Mouse (Mus musculus): ENCODE data around the gene Dnhd1. TPM values are rescaled to one million over a fixed set of nuclear protein-coding genes. Genes with fewer than 3 reads are reported as not detected.

The Dnhd1 gene
- under 1 TPM; 0.43 to 0.62 TPM for total RNA-seq (2021)
- long read RNA-seq, experiment 1, result 0 reads
- long read RNA-seq, experiment 2, result 0 reads

DNA sequence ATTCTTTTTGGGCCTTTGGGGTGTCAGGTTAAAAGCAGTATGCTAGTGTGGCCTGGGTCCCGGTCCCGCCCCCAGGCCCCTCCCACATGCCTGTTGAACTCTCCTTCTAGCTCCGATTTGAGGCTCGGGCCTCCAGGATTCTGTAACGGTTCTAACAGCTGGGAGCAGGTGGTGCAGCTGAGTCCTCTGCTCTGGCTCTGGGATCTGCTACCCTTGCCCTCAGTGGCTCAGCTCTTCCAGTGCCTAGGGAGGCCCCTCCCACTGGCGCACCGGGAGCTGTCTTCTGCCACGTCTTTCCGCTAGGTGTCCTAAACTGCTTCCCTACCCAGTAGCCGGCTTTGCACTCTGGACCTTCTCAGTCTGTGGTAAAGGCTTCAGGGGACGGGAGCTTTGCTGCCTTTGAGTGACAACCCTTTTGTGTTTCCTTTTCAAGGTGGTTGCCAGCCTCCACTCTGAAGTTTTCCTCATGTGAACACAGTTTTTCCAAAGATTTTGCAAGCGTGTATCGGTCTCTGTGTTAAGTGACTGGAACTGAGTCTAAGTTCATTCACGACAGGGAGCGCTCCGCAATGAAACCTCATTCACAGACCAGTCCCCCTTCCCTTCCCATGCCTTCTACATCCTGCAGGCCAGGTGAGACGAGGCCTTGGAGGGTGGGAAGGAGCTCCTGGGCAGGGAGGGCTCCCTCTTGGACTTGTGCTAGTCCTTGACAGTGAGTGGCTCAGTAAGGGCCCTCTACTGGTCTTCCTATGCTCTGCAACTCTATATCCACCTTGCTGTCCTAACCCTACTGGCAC lies at the start of gene Dnhd1:
Dnhd1 (plus strand) TSS at position 189 of the 797 bp plus-strand sequence.
- DNase-seq, result peak; percentile 62 to 69
- intact Hi-C loops (cut with DNase I), result loop anchor here (10.0 kb wide), 1 partner anchor 164 kb away; the partner anchor contains the start of gene Mrpl17

DNA sequence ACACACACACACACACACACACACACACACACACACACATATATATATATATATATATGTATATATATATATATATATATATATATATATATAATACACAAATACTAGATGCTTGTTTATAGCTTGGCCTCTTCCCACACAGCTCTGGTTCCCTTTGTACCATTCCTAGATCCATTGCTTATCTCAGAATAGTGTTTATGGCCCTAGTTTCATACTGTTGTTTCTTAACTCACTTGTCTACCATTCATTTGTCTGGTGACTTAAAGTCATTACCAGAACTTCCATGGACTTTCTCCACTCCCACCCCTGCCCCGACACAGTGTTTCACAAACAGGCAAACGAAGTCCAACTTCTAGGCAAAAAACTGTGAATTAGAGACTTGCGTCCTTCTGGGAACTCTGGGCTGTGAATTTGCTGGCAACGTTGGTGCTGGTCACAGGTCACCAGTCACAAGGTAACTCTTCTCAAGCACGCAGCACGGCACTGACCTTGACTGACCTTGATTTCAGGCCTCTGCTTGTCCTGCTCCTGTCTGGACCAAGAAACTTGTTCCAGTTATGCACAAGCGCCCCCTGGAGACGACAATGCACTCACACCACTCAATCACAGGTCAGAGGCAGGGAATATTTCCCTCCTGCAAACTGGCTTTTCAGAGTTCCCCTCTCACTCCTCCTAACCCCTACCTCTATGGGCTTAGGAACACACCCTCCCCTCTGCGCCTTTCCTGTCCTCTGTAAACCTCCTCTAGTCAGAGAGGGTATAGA lies 47.6 kb upstream of the Dnhd1 start:
- DNase-seq, result peak; percentile 43 to 57
- intact Hi-C loops (cut with DNase I), result loop anchor here (5.0 kb wide), 1 partner anchor 66 kb away; no protein-coding TSS in a partner anchor

DNA sequence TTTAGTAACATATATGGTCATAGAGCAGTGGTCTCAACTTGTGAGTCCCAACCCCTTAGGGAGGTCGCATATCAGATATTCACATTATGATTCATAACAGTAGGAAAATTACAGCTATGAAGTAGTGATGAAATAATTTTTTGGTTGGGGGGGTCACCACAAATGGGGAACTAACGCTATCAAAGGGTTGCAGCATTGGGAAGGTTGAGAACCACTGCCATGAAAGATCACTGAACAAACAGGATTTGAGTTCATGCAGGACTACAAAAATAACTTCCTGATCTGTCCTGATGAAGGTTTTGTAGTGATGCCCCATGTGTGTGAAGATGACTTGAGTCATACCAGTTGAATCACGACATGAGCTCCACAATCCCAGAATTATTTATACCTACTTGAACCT lies 42.2 kb upstream of the Dnhd1 start:
- DNase-seq, result no peak
- intact Hi-C loops (cut with DNase I), result no loop called here

DNA sequence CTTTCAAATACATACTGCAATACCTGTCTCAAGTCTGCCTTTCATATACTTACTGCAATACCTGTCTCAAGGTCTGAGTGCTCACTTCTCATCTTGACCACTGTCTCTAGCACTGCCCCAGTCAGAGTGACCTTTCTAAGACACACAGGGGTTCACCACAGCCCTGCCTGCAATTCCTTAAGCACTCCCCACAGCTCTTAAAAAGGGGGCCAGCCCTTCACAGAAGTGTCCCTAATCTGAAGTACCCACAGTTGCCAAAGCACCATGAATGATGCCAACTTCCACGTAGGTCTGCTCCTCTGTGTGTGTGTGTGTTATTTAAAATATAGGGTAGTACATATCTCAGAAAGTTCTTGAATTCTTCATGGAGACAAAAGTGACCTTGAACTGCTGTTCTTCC lies 38.9 kb upstream of the Dnhd1 start:
- intact Hi-C loops (cut with DNase I), result no loop called here
- no peak for DNase-seq

DNA sequence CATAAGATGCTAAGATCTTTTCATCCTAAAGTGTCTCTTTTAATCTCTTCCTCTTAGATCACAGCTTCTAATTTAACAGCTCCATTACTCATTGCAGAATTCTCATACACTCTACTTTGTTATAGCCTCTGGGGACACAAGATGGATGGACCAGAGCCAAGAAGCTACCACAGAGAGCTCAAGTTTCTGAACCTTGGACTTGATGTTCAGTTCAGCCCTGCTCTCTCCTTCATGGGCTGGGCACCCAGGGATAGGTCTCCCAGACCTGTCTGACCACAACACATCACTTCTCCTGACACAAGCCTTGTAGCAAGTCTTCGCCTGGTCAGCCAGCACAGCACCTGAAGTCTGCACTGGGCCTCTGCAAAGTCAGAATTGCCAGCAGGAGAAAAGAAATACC lies 36.2 kb upstream of the Dnhd1 start:
- intact Hi-C loops (cut with DNase I), result no loop called here
- DNase-seq, result no peak

- intact Hi-C loops (cut with DNase I), result no loop called here
- DNase-seq, result no peak
Observed at GRCm38 (mm10) chr7:105615720-105616119, 34.9 kb upstream of the Dnhd1 start.

GRCm38 (mm10) chr7:105616561-105616960 lies 34.1 kb upstream of the Dnhd1 start:
- intact Hi-C loops (cut with DNase I), result no loop called here
- no peak for DNase-seq

GRCm38 (mm10) chr7:105617810-105618209 lies 32.8 kb upstream of the Dnhd1 start:
- no peak for DNase-seq
- intact Hi-C loops (cut with DNase I), result no loop called here

GRCm38 (mm10) chr7:105619701-105620100 lies 30.9 kb upstream of the Dnhd1 start:
- intact Hi-C loops (cut with DNase I), result no loop called here
- no peak for DNase-seq

DNA sequence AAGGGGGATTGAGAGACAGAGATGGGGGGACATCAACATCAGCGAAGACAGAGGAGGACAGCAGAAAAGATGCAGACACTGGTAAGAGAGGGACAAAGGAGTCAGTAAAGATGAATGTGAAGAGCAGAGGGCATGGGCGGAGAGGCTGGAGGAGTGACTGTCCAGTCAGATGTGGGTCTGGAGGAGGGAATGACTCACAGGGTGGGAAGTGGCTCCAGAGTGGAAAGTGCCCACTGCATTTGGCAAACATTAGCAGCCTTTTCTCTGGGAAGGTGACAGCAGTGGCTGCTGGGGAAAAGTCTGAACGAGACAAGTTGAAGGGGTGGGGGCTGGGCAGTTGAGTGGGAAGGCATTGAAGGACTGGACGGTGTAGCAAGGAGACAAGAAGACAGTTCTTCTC lies 29.6 kb upstream of the Dnhd1 start:
- intact Hi-C loops (cut with DNase I), result no loop called here
- DNase-seq, result no peak

DNA sequence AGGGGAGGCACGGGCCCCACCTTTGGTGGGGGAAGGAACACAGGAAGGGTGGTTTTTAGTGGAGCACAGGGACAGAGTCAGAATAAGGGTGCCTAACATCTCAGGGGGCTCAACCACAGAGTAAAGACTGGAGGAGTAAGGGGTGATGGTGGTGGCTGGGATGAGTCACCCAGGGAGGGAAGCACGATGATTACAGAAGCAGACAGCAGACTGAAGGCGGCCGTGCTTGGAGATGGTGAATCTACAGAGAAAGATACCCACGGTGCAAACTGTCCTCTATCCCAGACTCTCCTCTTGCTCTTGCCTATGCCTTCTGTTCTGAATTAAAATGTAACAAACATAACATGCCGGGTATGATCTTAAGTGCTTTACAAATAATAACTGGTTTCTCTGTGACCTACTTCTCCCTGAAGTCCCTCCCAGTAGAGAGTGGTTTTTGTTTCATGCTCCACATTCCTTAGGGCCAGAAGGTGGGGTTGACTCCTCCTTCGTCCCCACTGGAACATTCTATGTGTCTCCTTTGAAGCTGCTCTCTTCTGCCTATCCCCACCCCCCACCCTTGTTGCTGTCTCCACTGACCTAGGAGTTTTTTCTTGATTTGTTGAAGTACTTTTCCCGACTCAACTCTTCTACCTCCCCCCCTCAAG lies 28.9 kb upstream of the Dnhd1 start:
- intact Hi-C loops (cut with DNase I), result no loop called here
- DNase-seq, result no peak

GRCm38 (mm10) chr7:105625397-105625796 lies 25.2 kb upstream of the Dnhd1 start:
- DNase-seq, result no peak
- intact Hi-C loops (cut with DNase I), result no loop called here

DNA sequence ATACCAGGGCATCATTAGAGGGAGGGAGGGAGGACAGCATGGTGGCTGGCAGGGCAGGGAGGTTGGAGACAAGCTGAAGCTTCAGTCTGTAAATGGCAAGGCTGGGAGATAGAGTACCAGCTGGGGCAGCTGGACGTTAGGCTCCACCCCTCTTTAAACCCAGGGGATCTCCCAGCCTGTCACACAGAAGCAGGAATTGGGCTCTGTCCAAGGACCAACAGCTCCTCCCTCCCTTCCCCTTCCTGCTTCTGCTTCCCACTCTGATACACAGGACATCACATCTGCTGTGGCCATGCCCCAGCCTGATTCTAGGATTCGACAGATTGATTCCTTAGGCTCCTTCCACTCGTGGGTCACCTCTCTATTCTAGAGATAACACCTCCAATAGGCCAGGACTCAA lies 22.0 kb upstream of the Dnhd1 start:
- peak in 1 of 2 experiments; percentile 44 for DNase-seq
- intact Hi-C loops (cut with DNase I), result no loop called here

DNA sequence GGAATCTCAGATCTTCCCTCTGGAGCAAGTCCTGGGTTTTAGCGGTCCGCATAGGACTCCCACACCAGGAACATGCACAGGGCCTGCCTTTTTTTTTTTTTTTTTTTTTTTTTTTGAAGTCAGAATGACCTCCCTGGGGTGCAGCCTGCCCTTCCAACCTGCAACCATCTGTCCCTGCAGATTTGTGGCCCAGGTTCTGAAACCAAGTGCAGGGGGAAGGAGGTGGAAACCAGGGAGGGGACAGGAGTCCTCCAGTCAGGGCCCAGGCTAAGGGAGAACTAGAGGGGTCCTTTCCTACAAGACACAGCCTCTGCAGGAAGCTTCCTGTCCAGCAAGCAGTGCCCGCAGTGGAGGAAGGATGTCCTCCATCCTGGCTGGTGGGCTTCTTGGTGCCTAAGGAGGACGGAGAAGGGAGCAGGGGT lies 18.1 kb upstream of the Dnhd1 start:
- intact Hi-C loops (cut with DNase I), result loop anchor here (10.0 kb wide), 1 partner anchor 228 kb away; the partner anchor contains the start of genes Cnga4 and Fam160a2
- no peak for DNase-seq

DNA sequence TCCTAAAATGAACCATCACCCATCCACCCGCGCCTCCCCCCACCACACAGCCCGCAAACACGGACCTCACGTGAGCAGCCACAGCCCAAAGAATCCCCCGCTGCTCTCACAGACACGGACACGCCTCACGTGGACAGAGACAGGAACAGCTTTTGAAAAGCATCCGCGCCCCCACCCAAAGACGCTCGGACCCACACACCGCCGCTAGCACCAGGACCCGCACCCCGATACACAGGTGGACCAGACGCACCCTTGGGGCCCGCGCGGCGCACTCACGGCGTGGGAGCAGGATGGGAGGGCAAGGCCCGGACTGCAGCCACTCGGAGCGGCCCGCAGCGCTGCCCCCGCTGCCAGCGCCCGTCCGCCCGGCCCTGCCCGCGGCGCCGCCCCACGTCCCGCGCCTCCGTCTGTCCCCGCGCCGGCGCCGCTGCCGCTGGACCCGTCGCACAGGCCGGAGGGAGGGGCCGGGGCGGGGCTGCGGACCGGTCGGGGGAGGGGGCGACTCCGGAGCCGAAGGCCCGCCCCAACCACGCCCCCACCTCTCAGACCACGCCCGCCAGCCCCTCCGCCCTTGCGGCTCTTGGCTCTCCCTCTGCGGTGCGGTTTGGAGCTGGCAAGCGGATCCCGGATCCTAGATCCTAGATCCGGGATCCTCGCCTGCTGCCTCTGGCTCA lies 17.4 kb upstream of the Dnhd1 start, which contains the start of gene Trim3:
Trim3 (minus strand) TSS at position 445 of the 674 bp plus-strand sequence.
- intact Hi-C loops (cut with DNase I), result loop anchor here (10.0 kb wide), 1 partner anchor 228 kb away; the partner anchor contains the start of genes Cnga4 and Fam160a2
- peak; percentile 85 to 91 for DNase-seq

DNA sequence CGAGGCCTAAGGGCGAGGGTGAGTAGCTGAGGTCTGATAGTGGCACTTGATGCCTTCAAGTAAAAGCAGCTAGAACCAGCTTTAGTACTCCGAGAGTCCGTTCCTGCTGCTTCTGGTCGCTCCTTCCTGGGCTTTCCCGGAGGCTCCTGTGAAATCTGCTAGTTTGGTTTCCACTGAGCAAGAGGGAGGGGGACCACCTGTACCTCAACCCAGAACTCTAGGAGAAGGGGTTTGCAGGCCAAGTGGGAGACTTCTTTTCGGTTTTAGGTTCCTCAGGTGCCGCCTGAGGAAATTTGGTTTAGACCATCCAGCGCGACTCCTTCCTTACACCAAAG lies 16.9 kb upstream of the Dnhd1 start:
- no peak for DNase-seq
- intact Hi-C loops (cut with DNase I), result loop anchor here (10.0 kb wide), 1 partner anchor 229 kb away; the partner anchor contains the start of genes Cnga4 and Fam160a2

- DNase-seq, result no peak
- intact Hi-C loops (cut with DNase I), result loop anchor here (10.0 kb wide), 1 partner anchor 230 kb away; the partner anchor contains the start of genes Cnga4 and Fam160a2
Observed at GRCm38 (mm10) chr7:105634272-105634920, 16.2 kb upstream of the Dnhd1 start.

GRCm38 (mm10) chr7:105635726-105636125 lies 14.9 kb upstream of the Dnhd1 start:
- no peak for DNase-seq
- intact Hi-C loops (cut with DNase I), result loop anchor here (10.0 kb wide), 1 partner anchor 231 kb away; the partner anchor contains the start of genes Cnga4 and Fam160a2

DNA sequence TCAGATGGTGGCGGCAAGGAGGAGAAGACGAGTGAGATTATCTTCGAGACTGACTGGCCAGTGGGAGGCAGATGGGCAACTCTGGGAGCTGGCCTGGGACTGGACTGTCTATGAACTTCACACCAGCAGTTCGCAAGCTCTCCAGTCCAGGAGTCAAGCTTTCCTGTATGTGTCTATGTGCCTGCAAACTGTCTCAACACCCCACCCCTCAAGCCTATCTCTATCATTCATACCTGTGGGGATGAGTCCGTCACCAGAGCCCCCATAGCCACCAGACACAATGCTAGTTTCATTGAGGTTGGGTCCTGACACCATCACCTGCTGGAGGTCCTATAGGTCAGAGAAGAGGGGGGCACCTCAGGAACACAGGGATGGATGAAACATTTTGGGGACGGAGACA lies 11.9 kb upstream of the Dnhd1 start:
- intact Hi-C loops (cut with DNase I), result loop anchor here (10.0 kb wide), 1 partner anchor 234 kb away; the partner anchor contains the start of genes Cnga4 and Fam160a2
- DNase-seq, result no peak
